Mouse (Mus musculus) heart, embryonic 12.5 days (tissue): ENCODE data around the gene Speer4b. TPM values are rescaled to one million over a fixed set of nuclear protein-coding genes. Genes with fewer than 3 reads are reported as not detected.

Experiments
- ATAC-seq: fragments of 200-750 bp; cut with Nextera tagmentation; 2 replicates; pipeline ENCODE4 v1.8.0; 2017; ENCODE audit warnings: moderate TSS enrichment, moderate library complexity; ENCODE audit not compliant: insufficient number of reproducible peaks, low FRiP score
- H3K27ac ChIP-seq: fragments of 300-500 bp; sonication (generic); 2 replicates; pipeline ENCODE4 v1.5.1; 2016; ENCODE audit warnings: mild to moderate bottlenecking, moderate library complexity; ENCODE audit not compliant: poor library complexity, severe bottlenecking
- H3K27me3 ChIP-seq: fragments of 300-500 bp; sonication (generic); replicated peaks from 2 replicates; pipeline ENCODE4 v1.6.1; 2016; ENCODE audit warnings: mild to moderate bottlenecking, moderate library complexity
- H3K36me3 ChIP-seq: fragments of 300-500 bp; sonication (generic); 2 replicates; pipeline ENCODE4 v1.6.1; 2016; ENCODE audit warnings: mild to moderate bottlenecking, moderate library complexity
- H3K4me1 ChIP-seq: fragments of 300-500 bp; sonication (generic); replicated peaks from 2 replicates; pipeline ENCODE4 v1.6.1; 2016; ENCODE audit warnings: mild to moderate bottlenecking
- H3K4me2 ChIP-seq: fragments of 300-500 bp; sonication (generic); 2 replicates; pipeline ENCODE4 v1.6.1; 2016; ENCODE audit warnings: mild to moderate bottlenecking, moderate library complexity
- H3K4me3 ChIP-seq: fragments of 300-500 bp; sonication (generic); 2 replicates; pipeline ENCODE4 v1.5.1; 2016; ENCODE audit warnings: mild to moderate bottlenecking
- H3K9ac ChIP-seq: fragments of 300-500 bp; sonication (generic); 2 replicates; pipeline ENCODE4 v1.6.1; 2016; ENCODE audit warnings: mild to moderate bottlenecking, moderate library complexity
- H3K9me3 ChIP-seq: fragments of 300-500 bp; sonication (generic); replicated peaks from 2 replicates; pipeline ENCODE4 v1.6.1; 2016; ENCODE audit warnings: mild to moderate bottlenecking, moderate library complexity
- WGBS: fragments of 180-500 bp; shearing (Covaris S2); methylation state at CpG from one replicate; pipeline ENCODE4 v1.1.7; 2016; 5-methylcytosine and 5-hydroxymethylcytosine counted together
- polyA plus RNA-seq: library from polyadenylated mRNA; unstranded; fragments of >200 nt; fragmentation: Nextera tagmentation; extraction: Ambion mirVana; gene quantifications from 2 replicates; pipeline ENCODE4 v1.2.1, GENCODE M21; 2016

The Speer4b gene
- polyA plus RNA-seq, 1 experiment from 2014 or later, result not detected

DNA sequence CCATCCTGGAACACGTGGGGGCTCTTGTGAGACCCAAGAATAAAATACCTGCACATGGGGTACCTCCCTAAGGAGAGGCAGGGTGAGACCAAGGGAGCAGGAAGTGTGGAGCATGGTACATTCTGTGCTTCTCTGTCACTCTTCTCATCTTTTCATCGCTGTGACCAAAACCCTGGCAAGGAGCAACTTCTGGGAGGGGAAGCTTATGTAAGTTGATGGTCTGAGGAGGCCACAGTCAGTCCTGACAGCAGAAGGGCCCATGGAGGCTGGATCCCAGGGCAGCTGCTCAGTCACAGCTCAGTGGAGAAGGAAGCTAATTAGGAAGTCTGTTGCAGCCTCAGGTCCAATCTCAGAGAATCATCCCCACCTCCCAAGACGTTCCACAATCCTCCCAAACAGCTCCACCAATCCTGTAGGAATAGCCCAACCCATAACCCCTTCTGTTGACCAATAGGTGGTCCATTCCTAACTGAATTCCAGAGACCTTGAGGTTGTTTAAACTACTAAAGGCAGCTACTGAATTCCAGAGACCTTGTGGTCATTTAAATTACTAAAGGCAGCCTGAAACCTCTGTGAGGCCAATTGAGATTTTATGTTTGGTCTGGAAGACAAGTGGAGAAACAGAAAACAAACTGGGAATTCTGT, 47.9 kb downstream of the Speer4b start:
- ATAC-seq, result no peak
- H3K4me3 ChIP-seq, result no peak overlapping the region

More for the DNA sequence above, 47.9 kb downstream of the Speer4b start:
- H3K9me3 ChIP-seq, result no peaks in the 10 kb centered on the region
- no peak overlapping the region for H3K4me2 ChIP-seq
- no peak overlapping the region for H3K9ac ChIP-seq
- no peaks in the 10 kb centered on the region for H3K27me3 ChIP-seq
- no peak overlapping the region for H3K27ac ChIP-seq
- H3K4me1 ChIP-seq, result no peaks in the 10 kb centered on the region
- no peaks in the 10 kb centered on the region for H3K36me3 ChIP-seq
- WGBS, result 32% methylated on average over 3 of the region's 3 CpGs
